Mouse (Mus musculus) liver, postnatal 0 days (tissue): ENCODE measurements at regions not wholly inside any gene's neighbourhood (a gene's known extent, or its start where the extent isn't known, plus 50 kb on each side); places are given as distances from the start of the nearest gene placed in this dataset.

Experiments used
- ATAC-seq: fragments of 200-750 bp; cut with Nextera tagmentation; 2 replicates; pipeline ENCODE4 v1.8.0; 2017; ENCODE audit warnings: mild to moderate bottlenecking, moderate library complexity
- DNase-seq: peaks from one replicate; pipeline ENCODE4 v3.0.0-alpha.2; 2016
- H3K27ac ChIP-seq: fragments of 300-500 bp; sonication (generic); 2 replicates; pipeline ENCODE4 v1.5.1; 2014; ENCODE audit warnings: antibody characterized with exemption, moderate library complexity, mild to moderate bottlenecking, low read depth
- H3K27me3 ChIP-seq: fragments of 300-500 bp; sonication (generic); 2 replicates; pipeline ENCODE4 v1.6.1; 2014; ENCODE audit warnings: low read length, control low read depth, mixed read lengths; ENCODE audit not compliant: insufficient read depth
- H3K36me3 ChIP-seq: fragments of 300-500 bp; sonication (generic); replicated peaks from 2 replicates; pipeline ENCODE4 v1.6.1; 2014; ENCODE audit warnings: mild to moderate bottlenecking, control low read depth, low read length, moderate library complexity, mixed read lengths; ENCODE audit not compliant: insufficient read depth
- H3K4me1 ChIP-seq: fragments of 300-500 bp; sonication (generic); 2 replicates; pipeline ENCODE4 v1.6.1; 2014; ENCODE audit warnings: antibody characterized with exemption, mild to moderate bottlenecking, control low read depth; ENCODE audit not compliant: insufficient read depth
- H3K4me2 ChIP-seq: fragments of 300-500 bp; sonication (generic); 2 replicates; pipeline ENCODE4 v1.6.1; 2014; ENCODE audit warnings: low read depth, mild to moderate bottlenecking, low read length, moderate library complexity, mixed read lengths
- H3K4me3 ChIP-seq: fragments of 300-500 bp; sonication (generic); 2 replicates; pipeline ENCODE4 v1.5.1; 2014; ENCODE audit warnings: low read depth, low read length
- H3K9ac ChIP-seq: fragments of 300-500 bp; sonication (generic); replicated peaks from 2 replicates; pipeline ENCODE4 v1.6.1; 2014; ENCODE audit warnings: mild to moderate bottlenecking, moderate library complexity
- H3K9me3 ChIP-seq: fragments of 300-500 bp; sonication (generic); 2 replicates; pipeline ENCODE4 v1.6.1; 2016; ENCODE audit warnings: mild to moderate bottlenecking, control low read depth, low read length, mixed read lengths
- CTCF ChIP-seq: sonication (generic); IDR thresholded peaks from 2 replicates; pipeline ENCODE4 v1.5.1; 2016; ENCODE audit warnings: antibody characterized with exemption, low read depth
- EP300 ChIP-seq: IDR thresholded peaks from 2 replicates; pipeline ENCODE4 v1.6.1; 2016; ENCODE audit warnings: antibody characterized with exemption, low read depth, mild to moderate bottlenecking
- WGBS: fragments of 180-500 bp; shearing (Covaris S2); extraction: QIAGEN DNeasy Blood & Tissue Kit; methylation state at CpG from one replicate; pipeline ENCODE4 v1.1.7; 2014; ENCODE audit not compliant: insufficient replicate concordance; 5-methylcytosine and 5-hydroxymethylcytosine counted together

GRCm38 (mm10) chr7:72639566-72639965 is 333.2 kb upstream of the Mctp2 start:
- WGBS = 67% methylated on average over 2 of the region's 2 CpGs
- TF ChIP-seq EP300 (no peak), CTCF (no peak)
- ATAC-seq (no peak), DNase-seq (no peak)
- H3K4me1 ChIP-seq = no peaks in the 10 kb centered on the region
- no peaks in the 10 kb centered on the region for H3K27me3 ChIP-seq
- H3K9me3 ChIP-seq = no peaks in the 10 kb centered on the region; the same call in 1 of the 2 replicates
- H3K27ac ChIP-seq = no peak overlapping the region
- no peak overlapping the region for H3K4me2 ChIP-seq
- H3K9ac ChIP-seq = no peak overlapping the region
- H3K4me3 ChIP-seq = no peak overlapping the region
- no peaks in the 10 kb centered on the region for H3K36me3 ChIP-seq

- WGBS = 72% methylated on average over 6 of the region's 6 CpGs
Measured at GRCm38 (mm10) chr7:72675018-72675417, 368.6 kb upstream of the Mctp2 start.

GRCm38 (mm10) chr7:72685803-72686202 is 379.4 kb upstream of the Mctp2 start:
- Histone ChIP-seq H3K27me3 (no peaks in the 10 kb centered on the region), H3K9me3 (no peaks in the 10 kb centered on the region), H3K36me3 (no peaks in the 10 kb centered on the region), H3K4me3 (no peak overlapping the region), H3K4me2 (no peak overlapping the region), H3K4me1 (no peaks in the 10 kb centered on the region), H3K9ac (no peak overlapping the region), H3K27ac (no peak overlapping the region)
- no peak for DNase-seq
- TF ChIP-seq EP300 = no peak
- TF ChIP-seq CTCF = no peak
- ATAC-seq = no peak
- WGBS = 80% methylated on average over 2 of the region's 2 CpGs

More at GRCm38 (mm10) chr7:72675018-72675417, 368.6 kb upstream of the Mctp2 start:
- no peak overlapping the region for H3K9ac ChIP-seq
- no peak overlapping the region for H3K4me3 ChIP-seq
- H3K27ac ChIP-seq = no peak overlapping the region
- no peaks in the 10 kb centered on the region for H3K4me1 ChIP-seq
- no peak for DNase-seq
- H3K9me3 ChIP-seq = no peaks in the 10 kb centered on the region
- TF ChIP-seq EP300 (no peak), CTCF (no peak)
- no peaks in the 10 kb centered on the region for H3K36me3 ChIP-seq
- no peaks in the 10 kb centered on the region for H3K27me3 ChIP-seq
- H3K4me2 ChIP-seq = no peak overlapping the region
- ATAC-seq = no peak

GRCm38 (mm10) chr7:72687356-72687755 is 380.9 kb upstream of the Mctp2 start:
- no peak for DNase-seq
- ATAC-seq = no peak
- Histone ChIP-seq H3K4me1 (no peaks in the 10 kb centered on the region), H3K4me3 (no peak overlapping the region), H3K27me3 (no peaks in the 10 kb centered on the region), H3K27ac (no peak overlapping the region), H3K9me3 (no peaks in the 10 kb centered on the region), H3K9ac (no peak overlapping the region), H3K36me3 (no peaks in the 10 kb centered on the region), H3K4me2 (no peak overlapping the region)
- WGBS = 38% methylated on average over 4 of the region's 4 CpGs
- TF ChIP-seq EP300 (no peak), CTCF (no peak)

- Histone ChIP-seq H3K4me3 (no peak overlapping the region), H3K9ac (no peak overlapping the region), H3K4me2 (no peak overlapping the region), H3K27me3 (no peaks in the 10 kb centered on the region), H3K4me1 (no peaks in the 10 kb centered on the region), H3K9me3 (no peaks in the 10 kb centered on the region), H3K36me3 (no peaks in the 10 kb centered on the region), H3K27ac (no peak overlapping the region)
- 70% methylated on average over 3 of the region's 3 CpGs for WGBS
- ATAC-seq = no peak
- TF ChIP-seq CTCF (no peak), EP300 (no peak)
- no peak for DNase-seq
Measured at GRCm38 (mm10) chr7:72691396-72691795, 385.0 kb upstream of the Mctp2 start.

- H3K36me3 ChIP-seq = no peaks in the 10 kb centered on the region
- H3K9me3 ChIP-seq = no peaks in the 10 kb centered on the region
- H3K27me3 ChIP-seq = no peaks in the 10 kb centered on the region
- TF ChIP-seq CTCF = no peak
- no peak for TF ChIP-seq EP300
- H3K4me1 ChIP-seq = no peaks in the 10 kb centered on the region
- H3K4me3 ChIP-seq = no peak overlapping the region
- DNase-seq = no peak
- H3K4me2 ChIP-seq = no peak overlapping the region
- WGBS = 72% methylated on average over 9 of the region's 9 CpGs
- ATAC-seq = no peak
- no peak overlapping the region for H3K9ac ChIP-seq
- H3K27ac ChIP-seq = no peak overlapping the region
Measured at GRCm38 (mm10) chr7:72691859-72692258, 385.5 kb upstream of the Mctp2 start.

GRCm38 (mm10) chr7:72696736-72697135 is 390.3 kb upstream of the Mctp2 start:
- Histone ChIP-seq H3K4me3 (no peak overlapping the region), H3K27ac (no peak overlapping the region), H3K9me3 (no peaks in the 10 kb centered on the region), H3K27me3 (no peaks in the 10 kb centered on the region), H3K4me2 (no peak overlapping the region), H3K36me3 (no peaks in the 10 kb centered on the region), H3K9ac (no peak overlapping the region), H3K4me1 (no peaks in the 10 kb centered on the region)
- no peak for ATAC-seq
- 71% methylated on average over 3 of the region's 3 CpGs for WGBS
- no peak for TF ChIP-seq CTCF
- TF ChIP-seq EP300 = no peak
- DNase-seq = no peak
